Mouse (Mus musculus) forebrain, embryonic 11.5 days (tissue): ENCODE results near the gene Eif5a. TPM values are rescaled to one million over a fixed set of nuclear protein-coding genes. Genes with fewer than 3 reads are reported as not detected.

Experiments
- ATAC-seq: fragments of 200-750 bp; cut with Nextera tagmentation; replicated peaks from 2 replicates; pipeline ENCODE4 v1.8.0; 2017; ENCODE audit warnings: moderate TSS enrichment; ENCODE audit not compliant: low FRiP score
- DNase-seq: peaks from one replicate; pipeline ENCODE4 v3.0.0-alpha.2; 2017; ENCODE audit warnings: low spot score
- H3K27ac ChIP-seq: fragments of 300-500 bp; sonication (generic); 2 replicates; pipeline ENCODE4 v1.5.1; 2014; ENCODE audit warnings: low read depth, low read length
- H3K27me3 ChIP-seq: fragments of 300-500 bp; sonication (generic); 2 replicates; pipeline ENCODE4 v1.6.1; 2014; ENCODE audit warnings: mild to moderate bottlenecking, low read length, mixed read lengths; ENCODE audit not compliant: control insufficient read depth, insufficient read depth
- H3K36me3 ChIP-seq: fragments of 300-500 bp; sonication (generic); 2 replicates; pipeline ENCODE4 v1.6.1; 2014; ENCODE audit warnings: mild to moderate bottlenecking, low read length, moderate library complexity, mixed read lengths; ENCODE audit not compliant: control insufficient read depth, insufficient read depth
- H3K4me1 ChIP-seq: fragments of 300-500 bp; sonication (generic); replicated peaks from 2 replicates; pipeline ENCODE4 v1.6.1; 2014; ENCODE audit warnings: low read length, mixed read lengths; ENCODE audit not compliant: control insufficient read depth, insufficient read depth
- H3K4me2 ChIP-seq: fragments of 300-500 bp; sonication (generic); 2 replicates; pipeline ENCODE4 v1.6.1; 2014; ENCODE audit warnings: low read depth, mild to moderate bottlenecking, low read length, moderate library complexity, mixed read lengths; ENCODE audit not compliant: severe bottlenecking
- H3K4me3 ChIP-seq: fragments of 300-500 bp; sonication (generic); 2 replicates; pipeline ENCODE4 v1.5.1; 2014; ENCODE audit warnings: low read depth, low read length
- H3K9ac ChIP-seq: fragments of 300-500 bp; sonication (generic); 2 replicates; pipeline ENCODE4 v1.6.1; 2014; ENCODE audit warnings: low read length
- H3K9me3 ChIP-seq: fragments of 300-500 bp; sonication (generic); 2 replicates; pipeline ENCODE4 v1.6.1; 2016; ENCODE audit warnings: low read length, mixed read lengths; ENCODE audit not compliant: control insufficient read depth
- WGBS: fragments of 180-500 bp; shearing (Covaris S2); extraction: QIAGEN DNeasy Blood & Tissue Kit; methylation state at CpG from one replicate; pipeline ENCODE4 v1.1.7; 2014; 5-methylcytosine and 5-hydroxymethylcytosine counted together
- polyA plus RNA-seq: library from polyadenylated mRNA; unstranded; fragments of >200 nt; fragmentation: Nextera tagmentation; extraction: Ambion mirVana; gene quantifications from 2 replicates; pipeline ENCODE4 v1.2.1, GENCODE M21; 2014

Gene Eif5a
- polyA plus RNA-seq, 1 experiment from 2014 or later = 2,045 TPM

DNA sequence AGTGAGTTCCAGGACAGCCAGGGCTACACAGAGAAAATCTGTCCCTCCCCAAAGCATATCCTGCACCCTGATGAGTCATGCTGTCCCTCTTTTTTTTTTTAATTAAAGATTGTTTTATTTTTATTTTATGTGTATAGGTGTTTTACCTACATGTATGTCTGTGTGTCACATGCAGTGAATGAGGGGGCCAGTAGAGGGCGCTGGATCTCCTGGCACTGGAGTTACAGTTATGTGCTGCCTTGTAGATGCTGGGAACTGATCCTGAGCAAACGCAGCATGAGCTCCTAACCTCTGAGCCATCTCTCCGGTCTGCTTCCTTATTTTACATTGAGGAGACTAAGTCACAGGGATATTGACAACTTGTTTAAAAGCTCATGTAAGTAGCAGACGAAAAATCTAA lies 38.7 kb downstream of the Eif5a start:
- no peak overlapping the region for H3K9ac ChIP-seq
- H3K9me3 ChIP-seq = no peaks in the 10 kb centered on the region
- peaks cover 4% of the 10 kb centered on the region; the same call in 1 of the 2 replicates for H3K4me1 ChIP-seq
- WGBS = 61% methylated on average over 4 of the region's 4 CpGs
- no peak for ATAC-seq
- no peak overlapping the region for H3K4me2 ChIP-seq
- peaks cover 5% of the 10 kb centered on the region; the same call in 1 of the 2 replicates for H3K27me3 ChIP-seq
- no peak overlapping the region for H3K4me3 ChIP-seq
- no peak for DNase-seq
- H3K27ac ChIP-seq = no peak overlapping the region
- no peaks in the 10 kb centered on the region for H3K36me3 ChIP-seq

DNA sequence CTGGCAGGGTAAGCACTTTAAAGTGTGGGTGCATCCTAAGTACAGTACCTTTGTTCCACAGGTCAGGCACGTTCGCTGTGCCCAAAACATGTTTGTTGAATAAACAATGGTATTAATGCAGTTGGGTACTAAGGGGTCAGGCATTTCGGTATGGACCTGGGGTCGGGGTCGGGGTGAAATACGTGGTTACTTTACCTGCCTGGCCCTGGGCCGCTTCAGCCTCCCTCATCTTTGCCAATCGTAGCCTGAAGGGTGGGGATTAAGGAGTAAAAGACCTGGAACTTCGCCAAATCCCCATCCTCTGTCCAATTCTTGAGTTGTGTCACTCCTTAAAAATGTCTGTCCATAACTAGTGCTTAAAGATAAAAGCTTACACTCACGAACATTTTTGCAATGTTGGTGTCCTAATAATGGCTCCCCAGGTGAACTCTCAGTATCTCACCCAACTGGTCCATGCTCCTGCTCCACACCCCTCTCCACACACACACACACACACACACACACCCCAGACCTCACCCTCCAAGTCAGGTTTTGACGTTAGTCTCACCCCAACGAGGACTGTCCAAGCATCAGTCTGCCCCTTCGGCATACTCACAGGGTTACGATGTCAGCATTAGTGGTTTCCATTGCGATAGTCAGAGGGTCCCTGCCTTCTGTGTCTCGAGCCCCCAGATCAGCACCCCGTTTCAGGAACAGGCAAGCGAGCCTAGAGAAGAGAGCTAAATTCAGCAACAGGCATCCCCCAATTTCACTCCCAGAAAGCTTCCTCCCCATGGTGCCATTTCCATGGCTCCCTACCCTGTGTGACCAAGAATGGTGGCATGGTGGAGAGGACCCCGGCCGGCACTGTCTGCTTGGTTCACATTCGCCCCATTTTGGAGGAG lies 39.7 kb downstream of the Eif5a start:
- DNase-seq (no peak), ATAC-seq (no peak)
- Histone ChIP-seq H3K4me3 (peak overlapping the region; percentile 39), H3K27me3 (peaks cover 5% of the 10 kb centered on the region; the same call in 1 of the 2 replicates), H3K9ac (0 out of 2 replicates have a peak overlapping the region, but pooled peaks have one; percentile 30), H3K27ac (no peak overlapping the region), H3K4me1 (peaks cover 6% of the 10 kb centered on the region; the same call in 1 of the 2 replicates), H3K36me3 (no peaks in the 10 kb centered on the region), H3K9me3 (no peaks in the 10 kb centered on the region), H3K4me2 (peak overlapping the region; percentile 67; the same call in 1 of the 2 replicates)
- WGBS = 59% methylated on average over 21 of the region's 21 CpGs

DNA sequence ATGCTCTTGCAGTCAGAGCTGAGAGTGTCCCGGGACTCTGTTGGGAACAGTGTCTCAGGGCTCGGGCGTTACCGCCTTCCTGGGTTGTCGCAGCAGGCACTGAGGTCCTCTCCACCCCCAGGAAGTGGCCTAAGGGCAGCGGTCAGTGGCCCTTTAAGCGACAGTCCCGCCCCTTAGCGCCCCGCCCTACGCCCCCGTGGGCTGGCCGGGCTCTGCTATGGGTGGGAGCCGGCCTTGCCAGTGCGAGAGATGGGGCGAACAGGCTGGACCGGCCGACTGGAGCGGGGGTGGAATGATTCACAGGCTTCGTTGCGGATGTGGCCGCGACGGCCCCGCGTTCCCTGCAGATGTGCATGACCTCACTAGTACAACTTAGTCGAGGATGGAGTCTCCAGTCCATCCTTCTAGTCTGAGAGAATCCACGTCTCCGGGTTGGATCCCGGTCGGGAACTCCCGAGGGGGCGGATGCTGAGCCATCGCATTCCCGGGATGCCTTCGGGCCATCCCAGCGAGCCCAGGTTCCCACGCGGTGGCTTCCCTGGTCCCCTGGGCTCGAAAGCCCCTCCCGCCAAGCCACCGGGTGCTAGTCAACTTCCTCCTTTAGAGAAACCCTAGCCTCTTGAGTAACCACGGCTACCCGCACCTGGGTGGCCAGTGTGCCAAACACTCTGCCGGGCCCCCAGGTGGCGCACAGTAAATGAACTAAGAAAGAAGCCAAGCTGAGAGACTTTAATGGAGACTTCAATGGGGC lies 40.7 kb downstream of the Eif5a start, which contains the start of gene Kctd11:
Gene Kctd11, minus strand, starts transcription at position 554 of the 751 bp plus-strand sequence.
- WGBS = under 1% methylated on average over 46 of the region's 46 CpGs
- peak within 1 kb of the TSS; percentile 67 for H3K4me2 ChIP-seq
- H3K9me3 ChIP-seq = no peaks in the 10 kb centered on the region
- H3K4me1 ChIP-seq = peaks cover 6% of the 10 kb centered on the region; the same call in 1 of the 2 replicates
- H3K36me3 ChIP-seq = no peaks in the 10 kb centered on the region
- H3K9ac ChIP-seq = peak within 1 kb of the TSS; percentile 48
- H3K4me3 ChIP-seq = peak within 1 kb of the TSS; percentile 39
- DNase-seq = peak; percentile 88
- peak; percentile 85 for ATAC-seq
- H3K27ac ChIP-seq = peak within 1 kb of the TSS; percentile 32
- H3K27me3 ChIP-seq = peaks cover 5% of the 10 kb centered on the region; the same call in 1 of the 2 replicates

DNA sequence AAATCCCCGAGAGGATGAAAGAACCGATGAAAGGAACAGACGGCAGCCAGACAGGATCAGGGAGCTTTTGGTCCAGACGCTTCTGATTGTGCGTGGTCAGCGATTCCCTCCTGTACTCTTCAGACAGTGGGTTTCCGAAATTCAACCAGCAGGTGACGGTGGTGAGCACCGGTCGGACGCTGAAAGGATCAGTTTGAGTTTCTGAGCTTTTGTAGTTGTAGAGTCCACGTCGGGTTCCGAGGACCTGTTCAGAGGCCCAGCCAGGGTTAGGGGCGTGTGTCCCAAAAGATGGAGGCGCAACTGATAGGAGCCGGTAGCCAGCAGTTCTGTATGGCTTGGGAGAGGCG lies 41.3 kb downstream of the Eif5a start:
- Histone ChIP-seq H3K4me3 (peak overlapping the region; percentile 39), H3K4me1 (peaks cover 6% of the 10 kb centered on the region; the same call in 1 of the 2 replicates), H3K9me3 (no peaks in the 10 kb centered on the region), H3K36me3 (no peaks in the 10 kb centered on the region), H3K9ac (peak overlapping the region; percentile 48), H3K4me2 (peak overlapping the region; percentile 67), H3K27me3 (peaks cover 5% of the 10 kb centered on the region; the same call in 1 of the 2 replicates), H3K27ac (peak overlapping the region; percentile 32)
- ATAC-seq (no peak), DNase-seq (peak; percentile 80)
- under 1% methylated on average over 18 of the region's 18 CpGs for WGBS

DNA sequence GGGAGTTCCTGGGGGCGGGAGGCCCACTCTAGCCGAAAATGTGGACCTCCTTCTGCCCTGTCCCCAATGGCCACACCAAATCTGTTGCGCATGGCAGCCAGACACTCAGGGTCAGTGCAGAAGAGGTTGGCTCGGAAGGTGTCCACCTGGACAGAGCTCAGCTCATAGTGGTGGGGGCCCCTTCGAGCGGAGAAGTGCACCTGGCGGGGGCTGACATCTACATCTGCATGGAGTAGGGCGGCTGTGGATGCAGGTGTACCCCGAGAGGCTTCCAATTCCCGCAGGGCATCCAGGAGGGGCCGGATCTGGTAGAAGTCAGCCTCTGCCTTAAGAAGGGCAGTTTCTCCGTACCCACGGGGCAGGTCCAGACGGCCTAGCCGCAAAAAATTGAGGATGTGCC lies 42.0 kb downstream of the Eif5a start:
- no peaks in the 10 kb centered on the region for H3K9me3 ChIP-seq
- H3K4me3 ChIP-seq = peak overlapping the region; percentile 39
- no peak overlapping the region for H3K27ac ChIP-seq
- H3K36me3 ChIP-seq = no peaks in the 10 kb centered on the region
- no peak for ATAC-seq
- H3K4me2 ChIP-seq = peak overlapping the region; percentile 67; the same call in 1 of the 2 replicates
- peaks cover 6% of the 10 kb centered on the region; the same call in 1 of the 2 replicates for H3K4me1 ChIP-seq
- H3K27me3 ChIP-seq = peaks cover 5% of the 10 kb centered on the region; the same call in 1 of the 2 replicates
- no peak overlapping the region for H3K9ac ChIP-seq
- WGBS = 53% methylated on average over 15 of the region's 15 CpGs
- DNase-seq = no peak

DNA sequence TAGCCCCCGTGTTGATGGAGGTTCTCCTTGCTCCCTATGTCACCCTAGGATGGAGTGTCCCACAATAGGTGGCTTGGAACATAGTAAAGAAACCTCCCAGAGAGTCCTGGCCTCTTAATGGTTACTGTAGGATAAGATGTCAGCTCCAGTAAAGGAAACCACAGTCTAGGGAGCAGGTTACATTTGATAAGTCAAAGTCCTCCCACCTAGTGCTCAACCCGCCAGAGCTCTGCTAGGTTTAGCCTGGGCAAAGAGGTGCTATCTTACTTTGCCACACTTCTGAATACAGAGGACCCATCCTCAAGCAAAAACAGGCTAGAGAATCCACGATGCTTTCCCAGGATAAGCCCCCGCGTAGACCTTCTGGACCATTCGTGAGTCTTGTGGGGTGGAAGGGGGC lies 42.8 kb downstream of the Eif5a start:
- H3K4me2 ChIP-seq = no peak overlapping the region
- H3K4me1 ChIP-seq = peaks cover 6% of the 10 kb centered on the region; the same call in 1 of the 2 replicates
- WGBS = 95% methylated on average over 6 of the region's 6 CpGs

DNA sequence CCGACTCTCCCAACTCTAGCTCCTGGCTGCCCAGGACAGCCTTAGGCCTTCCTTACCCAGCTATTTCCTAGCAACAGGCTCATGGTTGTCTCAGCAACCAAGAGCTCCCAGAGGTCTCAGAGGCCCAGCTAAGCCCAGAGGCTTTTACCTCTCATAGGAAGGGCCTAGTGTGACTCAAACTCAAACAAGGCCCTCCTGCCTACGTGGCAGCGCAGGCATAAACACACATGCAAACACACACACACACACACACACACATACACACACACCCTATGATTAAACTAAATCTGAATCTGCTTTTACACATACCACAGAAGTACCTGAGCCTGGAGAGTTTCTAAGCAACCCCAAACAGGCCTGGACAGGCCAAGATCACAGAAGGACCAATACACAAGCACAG lies 43.4 kb downstream of the Eif5a start:
- Histone ChIP-seq H3K4me1 (peaks cover 6% of the 10 kb centered on the region; the same call in 1 of the 2 replicates), H3K27me3 (peaks cover 5% of the 10 kb centered on the region; the same call in 1 of the 2 replicates), H3K27ac (no peak overlapping the region), H3K9me3 (no peaks in the 10 kb centered on the region), H3K4me2 (no peak overlapping the region), H3K4me3 (no peak overlapping the region), H3K36me3 (no peaks in the 10 kb centered on the region), H3K9ac (no peak overlapping the region)
- no peak for DNase-seq
- WGBS = 84% methylated on average over 3 of the region's 3 CpGs
- no peak for ATAC-seq

More for the DNA sequence above, 42.8 kb downstream of the Eif5a start:
- no peaks in the 10 kb centered on the region for H3K36me3 ChIP-seq
- DNase-seq (no peak), ATAC-seq (no peak)
- no peaks in the 10 kb centered on the region for H3K9me3 ChIP-seq
- peaks cover 5% of the 10 kb centered on the region; the same call in 1 of the 2 replicates for H3K27me3 ChIP-seq
- no peak overlapping the region for H3K27ac ChIP-seq
- no peak overlapping the region for H3K9ac ChIP-seq
- H3K4me3 ChIP-seq = no peak overlapping the region

DNA sequence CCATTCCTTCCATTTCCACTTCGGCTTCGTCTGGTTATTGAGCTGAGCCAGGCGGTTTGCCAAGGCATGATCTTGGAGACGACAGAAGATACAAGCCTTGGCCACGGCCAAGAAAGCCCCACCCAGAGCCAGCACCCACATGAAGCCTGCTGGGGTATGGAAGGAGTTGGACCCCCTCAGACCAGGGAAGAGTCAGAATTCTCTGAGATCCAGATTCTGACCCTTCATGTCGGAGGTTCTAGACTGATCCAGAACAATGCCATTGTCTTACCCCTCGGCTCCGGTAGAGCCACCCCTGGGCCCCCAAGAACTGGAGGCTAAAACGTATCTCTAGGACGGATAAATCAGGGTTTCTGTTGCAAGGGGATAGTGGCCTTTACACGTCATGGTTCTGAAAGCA lies 43.9 kb downstream of the Eif5a start, which contains the start of gene Tmem95:
Gene Tmem95, minus strand, starts transcription at position 141 of the 400 bp plus-strand sequence.
- 0 out of 2 replicates have a peak within 1 kb of the TSS, but pooled peaks have one; percentile 6 for H3K4me3 ChIP-seq
- peak within 1 kb of the TSS; percentile 43; the same call in 1 of the 2 replicates for H3K4me2 ChIP-seq
- peaks cover 5% of the 10 kb centered on the region; the same call in 1 of the 2 replicates for H3K27me3 ChIP-seq
- peak within 1 kb of the TSS; percentile 29 for H3K9ac ChIP-seq
- ATAC-seq (no peak), DNase-seq (no peak)
- H3K27ac ChIP-seq = no peak within 1 kb of the TSS
- H3K4me1 ChIP-seq = peaks cover 6% of the 10 kb centered on the region; the same call in 1 of the 2 replicates
- no peaks in the 10 kb centered on the region for H3K36me3 ChIP-seq
- WGBS = 92% methylated on average over 11 of the region's 11 CpGs
- H3K9me3 ChIP-seq = no peaks in the 10 kb centered on the region
